Mouse (Mus musculus) natural killer cell, adult 2 months (primary cell): ENCODE measurements around the gene Stx18.

Experiments used
- DNase-seq, 2 experiments: peaks; one replicate each; pipeline ENCODE4 v3.0.0; 2022; ENCODE audit warnings: low spot score in 2 of 2

Gene Stx18

GRCm38 (mm10) chr5:38136247-38136646, 97.7 kb downstream of the Stx18 start:
- DNase-seq = no peak

- no peak for DNase-seq
Measured at GRCm38 (mm10) chr5:38137163-38137562, 98.6 kb downstream of the Stx18 start.

- no peak for DNase-seq
Measured at GRCm38 (mm10) chr5:38140893-38141292, 102.4 kb downstream of the Stx18 start.

GRCm38 (mm10) chr5:38146524-38146923, 108.0 kb downstream of the Stx18 start:
- DNase-seq = no peak

GRCm38 (mm10) chr5:38151264-38151663, 112.7 kb downstream of the Stx18 start:
- DNase-seq = no peak

GRCm38 (mm10) chr5:38152201-38153108, 113.9 kb downstream of the Stx18 start:
- DNase-seq = no peak

GRCm38 (mm10) chr5:38153636-38154035, 115.1 kb downstream of the Stx18 start:
- DNase-seq = no peak

- no peak for DNase-seq
Measured at GRCm38 (mm10) chr5:38157481-38158020, 119.0 kb downstream of the Stx18 start.

- DNase-seq = no peak
Measured at GRCm38 (mm10) chr5:38158501-38158946, 120.0 kb downstream of the Stx18 start.

- no peak for DNase-seq
Measured at GRCm38 (mm10) chr5:38158947-38159633, 120.5 kb downstream of the Stx18 start.

GRCm38 (mm10) chr5:38159634-38160413, 121.3 kb downstream of the Stx18 start, which contains the start of gene Nsg1:
TSS of gene Nsg1 (minus strand) at chr5:38159907.
- no peak for DNase-seq

- DNase-seq = no peak
Measured at GRCm38 (mm10) chr5:38168497-38168896, 130.0 kb downstream of the Stx18 start.

- DNase-seq = no peak
Measured at GRCm38 (mm10) chr5:38173766-38174165, 135.2 kb downstream of the Stx18 start.

GRCm38 (mm10) chr5:38174256-38174912, 135.8 kb downstream of the Stx18 start:
- no peak for DNase-seq

- no peak for DNase-seq
Measured at GRCm38 (mm10) chr5:38184688-38185285, 146.2 kb downstream of the Stx18 start.

GRCm38 (mm10) chr5:38187006-38187405, 148.5 kb downstream of the Stx18 start:
- DNase-seq = no peak
